Mouse (Mus musculus) ES-E14 (cell line): ENCODE measurements around the gene Dst.

Source experiments
- CHD2 ChIP-seq: IDR thresholded peaks from 2 replicates; pipeline ENCODE4 v1.6.1; 2014; ENCODE audit warnings: mild to moderate bottlenecking, low read depth, low read length, inconsistent platforms
- HCFC1 ChIP-seq: IDR thresholded peaks from 2 replicates; pipeline ENCODE4 v1.6.1; 2012; ENCODE audit warnings: low read length, inconsistent platforms, borderline replicate concordance; ENCODE audit not compliant: insufficient read depth
- MAFK ChIP-seq: IDR thresholded peaks from 2 replicates; pipeline ENCODE4 v1.6.1; 2014; ENCODE audit warnings: mild to moderate bottlenecking, low read depth, low read length, inconsistent platforms; ENCODE audit not compliant: insufficient read depth
- ZC3H11A ChIP-seq: IDR thresholded peaks from 2 replicates; pipeline ENCODE4 v1.6.1; 2012; ENCODE audit warnings: low read depth, mild to moderate bottlenecking, inconsistent platforms, low read length, borderline replicate concordance
- ZNF384 ChIP-seq: IDR thresholded peaks from 2 replicates; pipeline ENCODE4 v1.6.1; 2012; ENCODE audit warnings: low read depth, low read length, inconsistent platforms

DNA sequence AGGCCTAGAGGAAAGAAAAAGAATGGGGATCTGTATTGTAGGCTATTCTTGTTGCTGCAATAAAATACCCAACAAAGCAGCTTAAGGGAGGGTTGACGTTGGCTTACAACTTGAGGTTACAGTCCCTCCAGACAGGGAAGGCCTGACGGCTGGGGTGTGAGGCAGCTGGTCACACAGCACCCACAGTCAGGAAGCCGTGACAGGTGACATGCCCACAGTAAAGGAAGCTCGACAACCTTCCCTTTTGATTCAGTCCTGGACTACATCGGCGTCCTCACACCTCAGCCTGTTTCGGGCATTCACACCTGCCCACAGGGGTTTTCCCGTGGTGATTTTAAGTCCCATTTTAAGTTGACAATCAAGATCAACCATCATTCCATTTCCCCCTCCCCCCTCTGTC lies 34.6 kb downstream of the Dst start:
- TF ChIP-seq MAFK (no peak), ZC3H11A (no peak), CHD2 (no peak), ZNF384 (no peak), HCFC1 (no peak)
